Mouse (Mus musculus) neural tube, embryonic 15.5 days (tissue): ENCODE results near the gene Krt23. TPM values are rescaled to one million over a fixed set of nuclear protein-coding genes. Genes with fewer than 3 reads are reported as not detected.
A peak's percentile ranks its signal among the peaks of the same experiment; 100 is the strongest.

ENCODE experiments used
- ATAC-seq: fragments of 200-750 bp; cut with Nextera tagmentation; 2 replicates; pipeline ENCODE4 v1.8.0; 2017; ENCODE audit warnings: mild to moderate bottlenecking, moderate TSS enrichment, moderate library complexity; ENCODE audit not compliant: low FRiP score
- H3K27ac ChIP-seq: fragments of 300-500 bp; sonication (generic); replicated peaks from 2 replicates; pipeline ENCODE4 v1.5.1; 2015; ENCODE audit warnings: mild to moderate bottlenecking, inconsistent platforms
- H3K27me3 ChIP-seq: fragments of 300-500 bp; sonication (generic); replicated peaks from 2 replicates; pipeline ENCODE4 v1.6.1; 2015; ENCODE audit warnings: inconsistent platforms
- H3K36me3 ChIP-seq: fragments of 300-500 bp; sonication (generic); 2 replicates; pipeline ENCODE4 v1.6.1; 2015; ENCODE audit warnings: inconsistent platforms
- H3K4me1 ChIP-seq: fragments of 300-500 bp; sonication (generic); 2 replicates; pipeline ENCODE4 v1.6.1; 2015; ENCODE audit warnings: inconsistent platforms
- H3K4me2 ChIP-seq: fragments of 300-500 bp; sonication (generic); 2 replicates; pipeline ENCODE4 v1.6.1; 2015; ENCODE audit warnings: inconsistent platforms, mild to moderate bottlenecking, moderate library complexity
- H3K4me3 ChIP-seq: fragments of 300-500 bp; sonication (generic); replicated peaks from 2 replicates; pipeline ENCODE4 v1.5.1; 2015; ENCODE audit warnings: mild to moderate bottlenecking, inconsistent platforms
- H3K9ac ChIP-seq: fragments of 300-500 bp; sonication (generic); replicated peaks from 2 replicates; pipeline ENCODE4 v1.6.1; 2015; ENCODE audit warnings: mild to moderate bottlenecking, inconsistent platforms
- H3K9me3 ChIP-seq: fragments of 300-500 bp; sonication (generic); replicated peaks from 2 replicates; pipeline ENCODE4 v1.6.1; 2016; ENCODE audit warnings: inconsistent platforms
- WGBS: fragments of 180-500 bp; shearing (Covaris S2); methylation state at CpG from one replicate; pipeline ENCODE4 v1.1.7; 2015; ENCODE audit warnings: mixed read lengths; 5-methylcytosine and 5-hydroxymethylcytosine counted together
- polyA plus RNA-seq: library from polyadenylated mRNA; unstranded; fragments of >200 nt; fragmentation: Nextera tagmentation; extraction: Ambion mirVana; gene quantifications from 2 replicates; pipeline ENCODE4 v1.2.1, GENCODE M21; 2015

Gene Krt23
- 0.15 and 0.93 TPM in 2 replicates for polyA plus RNA-seq

- no peaks in the 10 kb centered on the region for H3K9me3 ChIP-seq
- 86% methylated on average over 22 of the region's 22 CpGs for whole genome bisulfite sequencing
- H3K4me2 ChIP-seq, result no peak within 1 kb of the TSS
- no peak within 1 kb of the TSS for H3K27ac ChIP-seq
- no peaks in the 10 kb centered on the region for H3K4me1 ChIP-seq
- no peak within 1 kb of the TSS for H3K4me3 ChIP-seq
- no peaks in the 10 kb centered on the region for H3K36me3 ChIP-seq
- ATAC-seq, result no peak
- H3K27me3 ChIP-seq, result no peaks in the 10 kb centered on the region
- H3K9ac ChIP-seq, result no peak within 1 kb of the TSS
Observed at GRCm38 (mm10) chr11:99492733-99493573, at the start of gene Krt23. TSS of gene Krt23 (minus strand) at chr11:99493137.

GRCm38 (mm10) chr11:99539721-99540120 lies 46.8 kb upstream of the Krt23 start:
- H3K4me2 ChIP-seq, result peak overlapping the region; percentile 1; the same call in 1 of the 2 replicates
- WGBS, result 66% methylated on average over 9 of the region's 9 CpGs
- no peak for ATAC-seq
- no peaks in the 10 kb centered on the region; the same call in 1 of the 2 replicates for H3K4me1 ChIP-seq
- H3K36me3 ChIP-seq, result no peaks in the 10 kb centered on the region
- no peak overlapping the region for H3K27ac ChIP-seq
- H3K4me3 ChIP-seq, result no peak overlapping the region
- H3K27me3 ChIP-seq, result no peaks in the 10 kb centered on the region
- no peaks in the 10 kb centered on the region for H3K9me3 ChIP-seq
- no peak overlapping the region for H3K9ac ChIP-seq

DNA sequence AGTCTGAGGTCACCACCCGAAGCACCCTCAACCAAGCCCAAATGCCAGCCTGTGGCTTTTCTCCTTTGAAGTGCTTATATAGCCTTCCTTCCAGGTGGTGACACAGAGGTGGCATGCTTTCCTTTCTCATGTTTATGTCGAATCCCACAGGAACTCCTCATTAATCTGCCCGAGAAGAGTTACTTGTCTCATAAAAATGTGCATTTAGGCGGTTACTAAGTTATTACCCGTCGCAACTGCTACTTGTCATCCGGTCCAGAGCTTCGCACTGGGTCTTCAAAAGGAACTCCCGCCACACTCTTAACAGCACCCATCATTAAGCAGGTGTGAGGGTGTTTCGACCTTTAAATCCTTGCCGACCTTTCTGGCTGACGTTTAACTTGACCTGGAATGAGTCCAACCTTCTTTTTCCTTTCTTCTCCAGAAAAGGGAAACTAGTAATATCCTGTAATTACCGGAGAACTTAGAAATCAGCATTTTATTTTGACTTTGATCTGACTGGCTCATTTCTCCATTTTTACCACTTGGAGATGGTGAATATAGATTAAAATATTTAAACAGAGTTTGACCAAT lies 28.4 kb upstream of the Krt23 start, which contains the start of gene Krt39:
TSS of gene Krt39 (minus strand) at position 51 of the 573 bp plus-strand sequence.
- 77% methylated on average over 13 of the region's 13 CpGs for WGBS
- Histone ChIP-seq H3K9me3 (no peaks in the 10 kb centered on the region), H3K4me2 (no peak within 1 kb of the TSS), H3K36me3 (no peaks in the 10 kb centered on the region), H3K9ac (no peak within 1 kb of the TSS), H3K27me3 (no peaks in the 10 kb centered on the region), H3K4me1 (no peaks in the 10 kb centered on the region), H3K27ac (no peak within 1 kb of the TSS), H3K4me3 (no peak within 1 kb of the TSS)
- no peak for ATAC-seq

GRCm38 (mm10) chr11:99514098-99514497 lies 21.2 kb upstream of the Krt23 start:
- Histone ChIP-seq H3K36me3 (no peaks in the 10 kb centered on the region), H3K4me2 (no peak overlapping the region), H3K9ac (no peak overlapping the region), H3K4me3 (no peak overlapping the region), H3K27ac (no peak overlapping the region), H3K9me3 (no peaks in the 10 kb centered on the region), H3K27me3 (no peaks in the 10 kb centered on the region), H3K4me1 (no peaks in the 10 kb centered on the region)
- WGBS, result 90% methylated on average over 8 of the region's 8 CpGs
- no peak for ATAC-seq

- no peaks in the 10 kb centered on the region for H3K4me1 ChIP-seq
- no peak overlapping the region for H3K27ac ChIP-seq
- 88% methylated on average over 9 of the region's 9 CpGs for WGBS
- ATAC-seq, result no peak
- H3K4me3 ChIP-seq, result no peak overlapping the region
- no peaks in the 10 kb centered on the region for H3K27me3 ChIP-seq
- no peak overlapping the region for H3K9ac ChIP-seq
- H3K4me2 ChIP-seq, result no peak overlapping the region
- no peaks in the 10 kb centered on the region for H3K36me3 ChIP-seq
- H3K9me3 ChIP-seq, result no peaks in the 10 kb centered on the region
Observed at GRCm38 (mm10) chr11:99500095-99500805, 7.3 kb upstream of the Krt23 start.

DNA sequence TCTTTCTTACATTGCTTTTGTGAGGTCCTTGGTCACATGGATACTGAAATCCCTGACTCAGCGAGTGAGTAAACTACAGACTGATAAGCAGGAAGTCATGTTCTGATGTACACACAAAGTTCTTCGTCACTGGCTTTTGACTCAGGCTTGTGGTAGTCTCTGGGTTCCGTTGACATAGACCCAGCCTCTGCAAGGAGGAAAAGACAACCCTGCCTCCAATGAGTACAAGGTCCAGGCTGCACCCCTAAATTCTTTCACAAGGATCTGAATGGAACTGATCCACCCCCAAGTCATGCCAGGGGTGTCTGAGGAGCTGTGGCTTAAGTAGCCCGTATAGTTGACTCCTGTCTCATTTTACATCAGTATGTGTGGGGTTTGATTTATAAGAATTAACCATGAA lies 3.5 kb upstream of the Krt23 start:
- H3K9ac ChIP-seq, result no peak overlapping the region
- H3K4me1 ChIP-seq, result no peaks in the 10 kb centered on the region
- H3K4me2 ChIP-seq, result no peak overlapping the region
- no peak overlapping the region for H3K27ac ChIP-seq
- no peaks in the 10 kb centered on the region for H3K27me3 ChIP-seq
- 92% methylated on average over 4 of the region's 4 CpGs for WGBS
- H3K4me3 ChIP-seq, result no peak overlapping the region
- no peaks in the 10 kb centered on the region for H3K36me3 ChIP-seq
- ATAC-seq, result no peak
- no peaks in the 10 kb centered on the region for H3K9me3 ChIP-seq

DNA sequence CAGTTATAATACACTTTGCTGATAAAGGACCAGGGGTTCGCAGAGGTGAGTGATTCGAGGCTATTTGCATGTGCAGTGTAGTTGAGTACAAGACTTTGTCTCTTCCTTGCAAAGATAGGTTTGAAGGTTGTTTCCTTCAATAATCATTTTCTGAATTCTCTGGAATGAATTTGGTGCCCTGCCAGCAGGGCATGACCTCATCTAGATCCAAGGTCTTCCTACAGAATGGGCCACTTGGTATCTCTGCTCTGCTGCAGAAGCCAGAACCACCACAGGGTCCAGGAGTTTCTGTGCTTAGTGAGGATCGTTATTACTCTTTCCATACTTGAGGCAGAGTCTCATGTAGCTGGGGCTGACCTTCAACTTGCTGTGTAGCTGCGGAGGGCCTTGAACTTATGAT lies 1.8 kb upstream of the Krt23 start:
- no peaks in the 10 kb centered on the region for H3K4me1 ChIP-seq
- no peak overlapping the region for H3K4me3 ChIP-seq
- no peaks in the 10 kb centered on the region for H3K36me3 ChIP-seq
- H3K27ac ChIP-seq, result no peak overlapping the region
- no peak overlapping the region for H3K4me2 ChIP-seq
- H3K9ac ChIP-seq, result no peak overlapping the region
- 90% methylated on average over 4 of the region's 4 CpGs for WGBS
- ATAC-seq, result no peak
- no peaks in the 10 kb centered on the region for H3K9me3 ChIP-seq
- H3K27me3 ChIP-seq, result no peaks in the 10 kb centered on the region

DNA sequence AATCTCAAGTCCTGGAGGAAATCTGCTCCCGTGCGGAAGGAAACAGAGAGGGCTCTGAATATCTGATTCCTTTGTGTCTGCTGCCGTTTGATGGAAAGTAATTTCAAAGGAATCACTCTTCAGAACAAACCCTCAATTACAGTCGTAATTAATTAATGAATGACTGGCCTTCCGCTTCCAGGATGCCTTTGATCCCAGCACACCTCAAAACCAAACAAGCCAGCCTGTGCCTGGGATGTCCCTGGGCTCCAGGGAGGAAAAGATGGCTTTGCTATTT lies 575 bp upstream of the Krt23 start:
- Histone ChIP-seq H3K4me1 (no peaks in the 10 kb centered on the region), H3K9me3 (no peaks in the 10 kb centered on the region), H3K27ac (no peak overlapping the region), H3K27me3 (no peaks in the 10 kb centered on the region), H3K4me2 (no peak overlapping the region), H3K36me3 (no peaks in the 10 kb centered on the region), H3K9ac (no peak overlapping the region), H3K4me3 (no peak overlapping the region)
- no peak for ATAC-seq
- WGBS, result 43% methylated on average over 5 of the region's 5 CpGs

DNA sequence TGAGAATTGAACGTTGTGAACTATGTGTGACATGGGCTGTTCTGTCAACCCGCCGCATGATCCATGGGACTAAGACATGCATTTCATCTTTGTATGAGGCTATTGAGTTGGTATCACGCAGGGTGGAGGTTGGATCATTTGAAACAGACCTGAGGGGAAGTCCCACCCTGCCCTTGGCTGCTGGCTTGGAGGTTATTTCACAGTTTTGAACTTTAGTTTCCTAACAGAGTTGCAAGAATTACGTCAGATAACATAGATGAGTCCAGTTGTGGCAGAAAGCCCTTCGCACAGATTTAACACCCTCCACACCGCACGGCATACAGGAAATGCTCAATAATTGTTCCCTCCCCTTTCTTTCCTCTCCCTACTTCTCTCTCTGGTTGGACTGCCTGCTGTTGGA lies 1.9 kb downstream of the Krt23 start:
- Histone ChIP-seq H3K9me3 (no peaks in the 10 kb centered on the region), H3K4me1 (no peaks in the 10 kb centered on the region), H3K4me2 (no peak overlapping the region), H3K27me3 (no peaks in the 10 kb centered on the region), H3K4me3 (no peak overlapping the region), H3K27ac (no peak overlapping the region), H3K36me3 (no peaks in the 10 kb centered on the region), H3K9ac (no peak overlapping the region)
- WGBS, result 93% methylated on average over 8 of the region's 8 CpGs
- ATAC-seq, result no peak

- ATAC-seq, result no peak
Observed at GRCm38 (mm10) chr11:99490624-99491023, 2.3 kb downstream of the Krt23 start.

DNA sequence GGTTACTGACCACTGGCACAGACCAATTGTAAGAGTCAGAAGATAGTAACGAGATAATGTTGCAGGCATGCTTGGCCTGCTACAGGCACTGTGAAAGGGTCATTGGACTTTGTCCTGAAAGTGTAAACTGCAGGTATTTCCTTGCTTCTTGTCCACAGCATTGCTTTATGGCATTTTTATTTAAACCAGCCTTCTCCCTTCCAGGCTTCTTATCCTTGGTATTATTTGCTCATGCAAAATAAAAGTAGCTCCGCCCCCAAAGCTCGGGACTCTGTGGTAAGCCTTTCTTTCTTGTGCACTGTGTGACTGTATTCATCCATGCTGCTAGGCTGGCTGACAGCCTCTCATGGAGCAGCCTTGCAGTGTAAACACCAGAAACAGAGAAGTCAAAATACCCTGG lies 3.7 kb downstream of the Krt23 start:
- Histone ChIP-seq H3K4me3 (no peak overlapping the region), H3K36me3 (no peaks in the 10 kb centered on the region), H3K4me1 (no peaks in the 10 kb centered on the region), H3K9me3 (no peaks in the 10 kb centered on the region), H3K27me3 (no peaks in the 10 kb centered on the region), H3K4me2 (no peak overlapping the region), H3K9ac (no peak overlapping the region), H3K27ac (no peak overlapping the region)
- ATAC-seq, result no peak
- 68% methylated on average over 3 of the region's 3 CpGs for WGBS

More at GRCm38 (mm10) chr11:99490624-99491023, 2.3 kb downstream of the Krt23 start:
- Histone ChIP-seq H3K4me1 (no peaks in the 10 kb centered on the region), H3K9me3 (no peaks in the 10 kb centered on the region), H3K4me3 (no peak overlapping the region), H3K36me3 (no peaks in the 10 kb centered on the region), H3K27ac (no peak overlapping the region), H3K27me3 (no peaks in the 10 kb centered on the region), H3K9ac (no peak overlapping the region), H3K4me2 (no peak overlapping the region)
- WGBS, result 82% methylated on average over 4 of the region's 4 CpGs

DNA sequence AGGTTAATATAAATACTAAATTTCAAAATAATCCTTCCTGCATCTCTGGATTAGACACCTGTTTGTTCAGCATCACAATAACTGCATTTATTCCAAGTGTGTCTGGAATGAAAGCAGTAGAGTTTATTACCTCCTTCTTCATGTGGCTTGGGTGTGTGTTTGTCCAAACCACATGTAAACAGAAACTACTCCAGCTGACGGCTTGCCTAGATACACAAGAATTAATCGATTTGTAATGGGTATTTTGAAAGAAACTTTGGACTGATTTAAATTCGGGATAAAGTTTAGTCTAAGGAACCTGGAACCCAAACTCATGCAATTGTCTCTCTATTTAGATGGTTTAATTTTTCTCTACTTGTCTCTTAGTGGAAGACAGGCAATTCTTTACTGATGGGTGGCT lies 18.0 kb downstream of the Krt23 start:
- Histone ChIP-seq H3K4me1 (no peaks in the 10 kb centered on the region), H3K4me2 (no peak overlapping the region), H3K36me3 (no peaks in the 10 kb centered on the region), H3K27me3 (no peaks in the 10 kb centered on the region), H3K27ac (no peak overlapping the region), H3K9me3 (no peaks in the 10 kb centered on the region), H3K4me3 (no peak overlapping the region), H3K9ac (no peak overlapping the region)
- 81% methylated on average over 3 of the region's 3 CpGs for WGBS
- no peak for ATAC-seq
